Mouse (Mus musculus) kidney, embryonic 15.5 days (tissue): ENCODE measurements around the gene Hepacam2. TPM values are rescaled to one million over a fixed set of nuclear protein-coding genes. Genes with fewer than 3 reads are reported as not detected.
"Not testable (repeated sequence)": the region's sequence is repeated elsewhere in the genome, so short reads cannot be mapped to it uniquely, and the experiment has no call there.

Experiments
- ATAC-seq: fragments of 200-750 bp; cut with Nextera tagmentation; replicated peaks from 2 replicates; pipeline ENCODE4 v1.8.0; 2017; ENCODE audit warnings: moderate TSS enrichment; ENCODE audit not compliant: low FRiP score
- H3K27ac ChIP-seq: fragments of 300-500 bp; sonication (generic); 2 replicates; pipeline ENCODE4 v1.5.1; 2015; ENCODE audit warnings: mild to moderate bottlenecking, inconsistent platforms
- H3K27me3 ChIP-seq: fragments of 300-500 bp; sonication (generic); 2 replicates; pipeline ENCODE4 v1.6.1; 2015; ENCODE audit warnings: inconsistent platforms
- H3K36me3 ChIP-seq: fragments of 300-500 bp; sonication (generic); 2 replicates; pipeline ENCODE4 v1.6.1; 2015; ENCODE audit warnings: inconsistent platforms
- H3K4me1 ChIP-seq: fragments of 300-500 bp; sonication (generic); 2 replicates; pipeline ENCODE4 v1.6.1; 2015; ENCODE audit warnings: inconsistent platforms
- H3K4me2 ChIP-seq: fragments of 300-500 bp; sonication (generic); 2 replicates; pipeline ENCODE4 v1.6.1; 2015; ENCODE audit warnings: moderate library complexity, mild to moderate bottlenecking, inconsistent platforms
- H3K4me3 ChIP-seq: fragments of 300-500 bp; sonication (generic); replicated peaks from 2 replicates; pipeline ENCODE4 v1.5.1; 2015; ENCODE audit warnings: mild to moderate bottlenecking, inconsistent platforms
- H3K9ac ChIP-seq: fragments of 300-500 bp; sonication (generic); 2 replicates; pipeline ENCODE4 v1.6.1; 2015; ENCODE audit warnings: mild to moderate bottlenecking, inconsistent platforms
- H3K9me3 ChIP-seq: fragments of 300-500 bp; sonication (generic); replicated peaks from 2 replicates; pipeline ENCODE4 v1.6.1; 2016; ENCODE audit warnings: inconsistent platforms
- WGBS: fragments of 180-500 bp; shearing (Covaris S2); methylation state at CpG from one replicate; pipeline ENCODE4 v1.1.7; 2015; ENCODE audit warnings: mixed read lengths; 5-methylcytosine and 5-hydroxymethylcytosine counted together
- polyA plus RNA-seq: library from polyadenylated mRNA; unstranded; fragments of >200 nt; fragmentation: Nextera tagmentation; extraction: Ambion mirVana; gene quantifications from 2 replicates; pipeline ENCODE4 v1.2.1, GENCODE M21; 2015

Hepacam2 gene
- polyA plus RNA-seq, result 1.7 and 2.5 TPM in 2 replicates

DNA sequence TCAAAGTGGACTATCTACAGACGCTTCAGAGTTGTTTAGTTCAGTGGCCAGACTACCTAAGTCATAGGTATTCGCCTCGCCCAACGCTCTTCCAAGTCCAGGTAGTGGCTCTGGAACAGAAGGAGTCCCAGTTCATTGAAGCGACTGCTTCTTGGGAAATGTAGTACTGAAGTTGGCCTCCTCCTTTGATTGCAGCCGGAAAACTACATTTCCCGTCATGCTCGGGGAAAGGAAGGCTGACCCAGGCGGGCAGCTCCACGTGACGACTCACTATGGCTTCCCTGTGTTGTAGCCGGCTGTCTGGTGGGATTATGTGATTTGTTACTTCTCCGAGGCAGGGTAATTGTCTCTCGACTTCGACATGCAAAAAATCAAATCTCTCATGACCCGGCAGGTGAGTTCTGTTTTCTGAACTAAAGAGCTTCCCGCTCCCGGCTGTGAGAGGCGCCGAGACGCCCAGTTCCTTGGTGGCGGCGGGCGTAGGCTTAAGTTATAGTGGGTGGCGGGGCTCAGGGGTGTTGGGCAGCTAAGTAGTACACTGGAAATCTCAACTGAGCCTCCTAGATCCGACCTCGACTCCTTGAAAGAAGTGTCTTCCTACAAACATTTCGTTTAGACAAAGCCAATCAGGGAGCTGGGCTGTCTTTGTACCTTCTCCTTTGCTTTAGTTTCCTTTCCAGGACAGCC, at the start of gene Hepacam2, which contains the start of gene Vps50:
Gene Hepacam2 (minus strand): TSS at position 137 of the 687 bp plus-strand sequence.
Gene Vps50 (plus strand): TSS at position 221 of the 687 bp plus-strand sequence.
- H3K4me2 ChIP-seq, result peak within 1 kb of the TSS; percentile 82
- H3K27ac ChIP-seq, result no peak within 1 kb of the TSS
- no peaks in the 10 kb centered on the region for H3K9me3 ChIP-seq
- peaks cover 7% of the 10 kb centered on the region; the same call in 1 of the 2 replicates for H3K27me3 ChIP-seq
- WGBS, result 1% methylated on average over 28 of the region's 28 CpGs
- no peaks in the 10 kb centered on the region for H3K36me3 ChIP-seq
- peak within 1 kb of the TSS; percentile 61 for H3K9ac ChIP-seq
- peak within 1 kb of the TSS; percentile 86 for H3K4me3 ChIP-seq
- 0 out of 2 replicates have a peak, but pooled peaks cover 11% of the 10 kb centered on the region for H3K4me1 ChIP-seq
- peak; percentile 100 for ATAC-seq

DNA sequence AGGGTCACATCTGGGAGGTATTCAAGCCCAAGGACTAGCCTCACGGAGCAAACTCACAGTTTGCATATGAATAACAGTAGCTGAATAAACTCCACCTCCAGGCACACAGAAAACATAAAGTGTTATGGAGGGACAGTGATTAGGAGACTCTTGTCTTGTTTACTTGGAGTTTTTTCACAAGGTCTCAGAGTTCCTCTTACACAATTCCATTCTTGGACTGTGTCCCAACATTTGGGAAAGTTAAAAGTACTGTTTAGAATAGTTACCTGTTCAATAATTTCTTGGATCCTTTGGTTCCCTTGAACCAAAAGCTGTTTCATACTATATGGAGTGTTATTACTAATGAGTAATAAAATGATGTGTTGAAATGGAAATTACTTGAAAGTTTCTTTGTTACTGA, 46.9 kb upstream of the Hepacam2 start:
- no peak overlapping the region for H3K27ac ChIP-seq
- WGBS, result 72% methylated on average over 1 of the region's 1 CpGs
- H3K4me2 ChIP-seq, result no peak overlapping the region
- H3K36me3 ChIP-seq, result peaks cover 14% of the 10 kb centered on the region
- no peak overlapping the region for H3K9ac ChIP-seq
- H3K27me3 ChIP-seq, result no peaks in the 10 kb centered on the region
- no peak overlapping the region for H3K4me3 ChIP-seq
- H3K9me3 ChIP-seq, result no peaks in the 10 kb centered on the region
- no peaks in the 10 kb centered on the region for H3K4me1 ChIP-seq
- ATAC-seq, result no peak

DNA sequence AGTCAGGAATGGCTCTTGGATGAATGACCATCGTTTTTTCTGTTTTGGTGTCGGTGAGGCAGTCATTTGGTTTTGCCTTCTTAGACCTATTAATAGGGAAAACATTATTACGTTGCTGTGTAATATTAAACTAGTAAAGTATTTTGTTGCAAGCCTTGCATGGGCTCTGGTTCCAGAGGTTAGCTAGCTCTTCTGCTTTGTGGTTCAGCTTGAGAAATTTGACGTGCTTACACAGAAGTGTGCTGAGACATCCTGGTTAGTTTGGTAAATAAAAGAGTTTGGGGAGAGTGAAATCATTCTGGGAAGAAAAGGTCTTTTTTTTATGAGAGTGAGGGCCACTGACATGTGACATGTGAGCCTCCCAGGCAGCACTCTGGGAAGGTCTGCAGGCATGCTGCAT, 45.8 kb upstream of the Hepacam2 start:
- ATAC-seq, result no peak
- Histone ChIP-seq H3K27ac (no peak overlapping the region), H3K9ac (no peak overlapping the region), H3K27me3 (no peaks in the 10 kb centered on the region), H3K36me3 (peaks cover 14% of the 10 kb centered on the region), H3K4me1 (no peaks in the 10 kb centered on the region), H3K4me3 (no peak overlapping the region), H3K4me2 (no peak overlapping the region), H3K9me3 (no peaks in the 10 kb centered on the region)
- WGBS, result 78% methylated on average over 4 of the region's 4 CpGs

DNA sequence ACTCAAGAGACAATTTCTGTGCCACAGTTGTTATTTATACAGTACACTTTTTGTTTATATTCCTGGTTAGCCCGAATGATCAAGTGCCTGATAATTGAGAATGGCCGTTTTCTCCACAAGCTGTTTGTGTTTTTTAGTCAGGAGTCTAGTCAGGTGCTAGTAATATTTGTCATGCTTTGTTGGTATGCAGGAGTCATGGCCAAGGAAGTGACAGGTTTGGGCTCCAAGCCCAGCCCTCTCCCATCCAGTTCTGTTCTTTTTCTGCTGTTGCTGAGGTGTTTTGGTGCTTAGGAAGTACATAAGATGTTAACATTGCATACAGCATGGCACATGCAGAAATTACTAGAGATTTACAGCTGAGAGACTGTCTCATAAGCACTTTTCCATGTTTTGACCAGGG, 41.4 kb upstream of the Hepacam2 start:
- Histone ChIP-seq H3K9me3 (no peaks in the 10 kb centered on the region), H3K4me2 (no peak overlapping the region), H3K27ac (no peak overlapping the region), H3K4me1 (no peaks in the 10 kb centered on the region), H3K9ac (no peak overlapping the region), H3K4me3 (no peak overlapping the region), H3K27me3 (no peaks in the 10 kb centered on the region), H3K36me3 (peaks cover 8% of the 10 kb centered on the region; the same call in 1 of the 2 replicates)
- ATAC-seq, result no peak
- 78% methylated on average over 2 of the region's 2 CpGs for WGBS

DNA sequence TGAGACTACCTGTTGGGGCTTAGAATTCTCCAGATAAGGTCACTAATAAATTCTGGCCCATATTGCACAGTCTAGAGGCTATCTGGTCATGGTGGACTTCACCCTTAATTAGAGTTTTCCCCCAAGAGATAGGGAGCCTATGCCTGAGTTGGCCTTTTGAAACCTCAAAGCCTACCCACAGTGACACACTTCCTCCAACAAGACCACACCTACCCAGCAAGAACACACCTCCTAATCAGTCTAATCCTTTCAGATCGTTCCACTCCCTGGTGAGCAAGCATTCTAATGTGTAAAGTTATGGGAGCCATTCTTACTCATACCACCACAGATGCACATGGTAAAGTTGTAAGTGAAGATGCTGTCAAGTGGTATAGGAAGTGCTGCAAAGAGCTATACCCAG, 38.0 kb upstream of the Hepacam2 start:
- Histone ChIP-seq H3K4me2 (no peak overlapping the region), H3K36me3 (peaks cover 8% of the 10 kb centered on the region; the same call in 1 of the 2 replicates), H3K4me1 (no peaks in the 10 kb centered on the region), H3K4me3 (no peak overlapping the region), H3K27me3 (no peaks in the 10 kb centered on the region), H3K27ac (no peak overlapping the region), H3K9me3 (no peaks in the 10 kb centered on the region), H3K9ac (no peak overlapping the region)
- 83% methylated on average over 1 of the region's 1 CpGs for WGBS
- no peak for ATAC-seq

DNA sequence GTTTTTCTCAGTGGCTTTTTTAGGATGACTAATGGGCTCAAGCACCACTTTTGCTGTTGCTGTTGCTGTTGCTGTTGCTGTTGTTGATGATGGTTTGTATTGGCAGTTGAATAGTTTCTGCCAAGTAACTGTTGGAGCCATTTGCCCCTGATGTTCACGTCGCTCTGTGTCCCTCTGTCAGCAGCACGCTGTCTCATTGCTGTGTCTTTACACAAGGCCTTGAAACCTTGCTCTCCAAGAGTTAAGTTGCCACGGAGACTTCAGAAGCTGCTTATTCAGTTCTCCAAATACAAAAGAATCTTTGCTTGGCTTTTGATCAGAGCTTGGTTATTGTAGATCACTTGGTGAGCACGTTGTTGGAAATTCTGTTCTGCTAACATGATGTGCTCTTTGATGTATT, 33.3 kb upstream of the Hepacam2 start:
- Histone ChIP-seq H3K27me3 (no peaks in the 10 kb centered on the region), H3K9ac (no peak overlapping the region), H3K4me1 (no peaks in the 10 kb centered on the region), H3K9me3 (no peaks in the 10 kb centered on the region), H3K36me3 (peaks cover 5% of the 10 kb centered on the region; the same call in 1 of the 2 replicates), H3K4me2 (no peak overlapping the region), H3K4me3 (no peak overlapping the region), H3K27ac (no peak overlapping the region)
- WGBS, result 86% methylated on average over 5 of the region's 5 CpGs
- ATAC-seq, result no peak

DNA sequence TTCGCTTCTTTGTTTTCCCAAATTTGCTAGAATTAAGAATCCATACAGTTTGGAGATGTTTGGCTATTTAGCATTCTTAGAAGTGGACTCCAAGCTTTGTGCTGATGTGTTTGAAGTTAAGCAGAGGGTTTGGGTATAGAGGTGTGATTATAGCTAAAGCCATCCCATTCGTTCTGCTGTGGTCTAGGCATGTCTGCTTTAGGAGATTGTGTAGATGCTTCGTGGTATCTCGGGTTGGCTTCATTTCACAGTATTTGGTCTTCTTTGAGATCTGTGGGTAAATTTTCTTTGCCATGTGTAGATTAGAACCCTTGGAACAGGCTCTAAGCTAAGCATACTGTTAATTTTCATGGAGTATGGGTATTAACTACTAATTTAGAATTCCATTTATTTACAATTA, 30.1 kb upstream of the Hepacam2 start:
- Histone ChIP-seq H3K9ac (no peak overlapping the region), H3K36me3 (0 out of 2 replicates have a peak, but pooled peaks cover 8% of the 10 kb centered on the region), H3K4me3 (no peak overlapping the region), H3K27ac (no peak overlapping the region), H3K4me2 (no peak overlapping the region), H3K4me1 (no peaks in the 10 kb centered on the region), H3K9me3 (no peaks in the 10 kb centered on the region), H3K27me3 (no peaks in the 10 kb centered on the region)
- no peak for ATAC-seq
- WGBS, result 93% methylated on average over 4 of the region's 4 CpGs

DNA sequence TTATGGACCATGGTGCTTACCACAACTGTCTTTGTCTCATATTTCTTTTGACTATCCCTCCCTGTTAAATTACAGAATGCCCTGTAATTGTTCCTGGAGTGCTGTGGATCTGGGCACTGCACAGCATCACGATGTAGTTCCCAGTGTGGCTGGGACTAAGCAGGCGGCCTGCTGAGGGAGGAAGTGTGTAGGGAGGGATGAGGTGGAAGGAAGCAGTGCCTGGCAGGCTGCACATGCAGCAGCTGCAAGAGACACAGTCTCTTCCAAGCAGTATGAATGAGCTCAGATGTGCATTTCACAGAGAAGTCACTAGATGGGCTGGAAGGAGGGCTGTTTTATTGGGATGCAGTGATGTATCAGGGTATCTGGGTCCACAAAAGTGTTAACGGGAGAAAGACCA, 14.5 kb upstream of the Hepacam2 start:
- WGBS, result 65% methylated on average over 3 of the region's 3 CpGs
- H3K27me3 ChIP-seq, result no peaks in the 10 kb centered on the region
- H3K9ac ChIP-seq, result no peak overlapping the region
- no peak overlapping the region for H3K27ac ChIP-seq
- H3K4me3 ChIP-seq, result no peak overlapping the region
- no peak overlapping the region for H3K4me2 ChIP-seq
- no peaks in the 10 kb centered on the region for H3K4me1 ChIP-seq
- no peaks in the 10 kb centered on the region for H3K9me3 ChIP-seq
- peaks cover 3% of the 10 kb centered on the region; the same call in 1 of the 2 replicates for H3K36me3 ChIP-seq
- no peak for ATAC-seq

DNA sequence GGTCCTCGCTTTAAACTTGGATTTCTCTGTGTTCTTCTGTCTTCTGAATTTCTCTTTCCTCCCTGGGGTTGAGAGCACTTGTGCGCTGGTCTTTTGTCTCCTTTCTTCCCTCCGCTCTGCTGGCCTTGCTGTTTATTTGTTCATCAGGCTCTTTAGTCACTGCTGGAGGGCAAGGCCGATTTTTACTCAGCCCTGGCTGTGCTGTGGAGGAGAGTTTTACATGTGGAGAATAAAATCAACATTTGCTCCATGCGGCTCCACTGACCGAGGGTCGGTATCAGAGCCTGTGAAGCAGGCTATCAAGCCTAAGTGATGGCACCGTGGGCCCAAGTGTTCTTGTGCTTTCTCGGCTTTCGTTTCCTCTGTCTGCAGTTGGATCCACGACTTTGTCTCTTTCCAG, 13.5 kb upstream of the Hepacam2 start:
- no peaks in the 10 kb centered on the region for H3K27me3 ChIP-seq
- no peaks in the 10 kb centered on the region for H3K4me1 ChIP-seq
- H3K36me3 ChIP-seq, result no peaks in the 10 kb centered on the region
- H3K4me3 ChIP-seq, result no peak overlapping the region
- no peak for ATAC-seq
- no peak overlapping the region for H3K27ac ChIP-seq
- no peak overlapping the region for H3K4me2 ChIP-seq
- 67% methylated on average over 11 of the region's 11 CpGs for WGBS
- no peak overlapping the region for H3K9ac ChIP-seq
- H3K9me3 ChIP-seq, result no peaks in the 10 kb centered on the region

DNA sequence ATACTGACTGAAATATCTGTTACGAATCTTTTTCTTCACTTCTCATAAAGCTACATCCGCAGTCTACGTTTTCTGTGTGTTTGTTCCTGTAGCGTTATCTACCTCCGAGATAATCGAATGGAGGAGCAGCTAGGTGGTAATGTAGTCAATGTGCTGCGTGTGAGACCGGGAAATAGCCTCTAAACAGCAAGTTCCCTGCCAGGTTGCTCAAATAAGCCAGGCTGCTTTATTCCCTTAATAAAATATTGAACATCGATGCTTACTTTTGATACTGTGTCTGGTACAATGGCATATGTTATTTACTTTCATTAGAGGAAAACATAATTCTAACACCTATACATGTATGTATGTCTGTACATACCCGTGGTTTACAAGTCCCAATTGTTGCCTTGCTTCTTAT, 13.0 kb upstream of the Hepacam2 start:
- H3K4me3 ChIP-seq, result no peak overlapping the region
- no peaks in the 10 kb centered on the region for H3K9me3 ChIP-seq
- no peak for ATAC-seq
- H3K4me1 ChIP-seq, result no peaks in the 10 kb centered on the region
- no peak overlapping the region for H3K27ac ChIP-seq
- 0 out of 2 replicates have a peak, but pooled peaks cover 3% of the 10 kb centered on the region for H3K36me3 ChIP-seq
- no peak overlapping the region for H3K4me2 ChIP-seq
- no peak overlapping the region for H3K9ac ChIP-seq
- 89% methylated on average over 10 of the region's 10 CpGs for WGBS
- no peaks in the 10 kb centered on the region for H3K27me3 ChIP-seq

DNA sequence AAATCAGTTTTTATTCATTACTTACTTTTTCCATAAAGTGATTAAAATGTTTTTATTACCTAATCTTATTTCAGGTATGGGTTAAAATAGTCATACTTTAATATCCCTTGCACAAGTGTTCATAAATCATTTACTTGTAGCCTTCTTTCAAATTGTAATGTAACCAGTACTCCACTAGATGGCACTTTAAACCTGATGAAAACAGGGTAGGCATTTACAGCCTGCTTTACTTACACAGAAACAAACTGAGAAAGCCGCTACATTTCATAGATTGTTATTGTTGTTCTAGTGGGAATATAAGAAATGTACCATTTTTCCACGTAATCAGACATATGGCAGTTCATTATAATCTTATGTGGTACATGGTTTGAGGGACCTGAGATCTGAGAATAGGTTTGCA, 11.7 kb upstream of the Hepacam2 start:
- ATAC-seq, result no peak; the same call in 1 of the 2 replicates
- no peaks in the 10 kb centered on the region for H3K4me1 ChIP-seq
- no peak overlapping the region for H3K4me2 ChIP-seq
- H3K36me3 ChIP-seq, result 0 out of 2 replicates have a peak, but pooled peaks cover 4% of the 10 kb centered on the region
- no peak overlapping the region for H3K27ac ChIP-seq
- H3K9ac ChIP-seq, result no peak overlapping the region
- no peaks in the 10 kb centered on the region for H3K27me3 ChIP-seq
- no peaks in the 10 kb centered on the region for H3K9me3 ChIP-seq
- WGBS, result 17% methylated on average over 2 of the region's 2 CpGs
- H3K4me3 ChIP-seq, result no peak overlapping the region

DNA sequence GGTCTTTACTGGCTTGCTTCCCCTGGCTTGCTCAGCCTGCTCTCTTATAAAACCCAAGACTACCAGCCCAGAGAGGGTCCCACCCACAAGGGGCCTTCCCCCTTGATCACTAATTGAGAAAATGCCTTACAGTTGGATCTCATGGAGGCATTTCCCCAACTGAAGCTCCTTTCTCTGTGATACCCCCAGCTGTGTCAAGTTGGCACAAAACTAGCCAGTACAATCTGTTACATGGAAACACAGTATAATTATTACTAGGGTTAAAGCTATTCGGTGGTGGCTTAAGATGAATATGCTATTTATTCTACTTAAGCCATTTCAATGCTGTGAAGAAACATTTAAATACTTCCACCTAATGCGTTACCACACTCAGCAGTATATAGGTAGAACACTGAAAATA, 10.1 kb upstream of the Hepacam2 start:
- not testable (repeated sequence) for H3K9me3 ChIP-seq, H3K4me2 ChIP-seq, H3K4me3 ChIP-seq, H3K9ac ChIP-seq, H3K27ac ChIP-seq, H3K27me3 ChIP-seq, H3K36me3 ChIP-seq, ATAC-seq, H3K4me1 ChIP-seq
- WGBS, result 97% methylated on average over 2 of the region's 2 CpGs
